Mouse (Mus musculus): ENCODE measurements around the gene Gk2. TPM values are rescaled to one million over a fixed set of nuclear protein-coding genes. Genes with fewer than 3 reads are reported as not detected.

Gene Gk2
- polyA plus RNA-seq (2015; fragmentation: Nextera tagmentation; extraction: Ambion mirVana) = not detected in 2 replicates

DNA sequence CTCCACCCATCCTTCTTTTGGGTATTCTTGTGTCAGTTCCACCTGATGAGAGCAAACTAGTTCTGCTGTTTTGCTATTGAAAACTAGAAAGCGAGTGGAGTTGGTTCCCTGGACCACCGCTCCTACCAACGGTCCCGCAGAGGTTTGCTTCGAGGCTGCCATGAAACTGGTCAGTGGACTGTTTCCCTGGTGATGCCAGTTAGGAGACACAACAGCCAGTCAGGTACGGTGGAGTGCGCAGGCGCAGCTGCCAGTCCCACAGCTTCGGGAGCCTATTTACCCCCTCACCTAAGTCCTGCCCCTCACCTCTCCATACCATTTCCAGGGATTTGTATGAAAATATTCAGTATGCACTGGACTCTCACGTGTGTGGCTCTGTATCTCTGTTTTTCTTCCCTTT, at the start of gene Gk2:
Gk2 (minus strand) TSS at position 206 of the 400 bp plus-strand sequence.
- Histone ChIP-seq H3K4me3 (no peak within 1 kb of the TSS), H3K4me1 (replicated peaks) (no peaks in the 10 kb centered on the region), H3K4me2 (no peak within 1 kb of the TSS), H3K27ac (no peak within 1 kb of the TSS), H3K36me3 (no peaks in the 10 kb centered on the region), H3K27me3 (no peaks in the 10 kb centered on the region), H3K9me3 (no peaks in the 10 kb centered on the region), H3K9ac (no peak within 1 kb of the TSS)
- WGBS = 95% methylated on average over 10 of the region's 10 CpGs
- no peak for ATAC-seq (ENCODE audit: low FRiP score)

DNA sequence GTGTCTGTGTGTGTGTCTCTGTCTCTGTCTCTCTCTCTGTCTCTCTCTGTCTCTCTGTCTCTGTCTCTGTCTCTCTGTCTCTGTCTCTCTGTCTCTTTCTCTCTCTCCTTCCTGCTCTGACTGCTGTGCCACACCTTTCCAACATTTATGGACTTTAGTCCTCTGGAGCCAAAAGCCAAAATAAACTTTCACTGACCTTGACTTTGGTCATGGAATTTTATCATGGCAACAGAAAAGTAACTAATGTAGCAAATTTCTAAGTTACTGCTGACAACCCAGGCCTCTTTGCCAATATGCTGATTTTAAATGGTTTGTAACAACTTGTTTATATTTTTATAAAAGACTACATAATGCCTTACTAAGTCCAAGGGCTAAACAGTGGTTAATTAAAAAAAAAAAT, 41.2 kb upstream of the Gk2 start:
- Histone ChIP-seq H3K4me2 (no peak overlapping the region), H3K36me3 (no peaks in the 10 kb centered on the region), H3K9me3 (no peaks in the 10 kb centered on the region), H3K27ac (no peak overlapping the region), H3K9ac (no peak overlapping the region), H3K4me3 (no peak overlapping the region), H3K4me1 (replicated peaks) (no peaks in the 10 kb centered on the region), H3K27me3 (no peaks in the 10 kb centered on the region)
- ATAC-seq (ENCODE audit: low FRiP score) = no peak

DNA sequence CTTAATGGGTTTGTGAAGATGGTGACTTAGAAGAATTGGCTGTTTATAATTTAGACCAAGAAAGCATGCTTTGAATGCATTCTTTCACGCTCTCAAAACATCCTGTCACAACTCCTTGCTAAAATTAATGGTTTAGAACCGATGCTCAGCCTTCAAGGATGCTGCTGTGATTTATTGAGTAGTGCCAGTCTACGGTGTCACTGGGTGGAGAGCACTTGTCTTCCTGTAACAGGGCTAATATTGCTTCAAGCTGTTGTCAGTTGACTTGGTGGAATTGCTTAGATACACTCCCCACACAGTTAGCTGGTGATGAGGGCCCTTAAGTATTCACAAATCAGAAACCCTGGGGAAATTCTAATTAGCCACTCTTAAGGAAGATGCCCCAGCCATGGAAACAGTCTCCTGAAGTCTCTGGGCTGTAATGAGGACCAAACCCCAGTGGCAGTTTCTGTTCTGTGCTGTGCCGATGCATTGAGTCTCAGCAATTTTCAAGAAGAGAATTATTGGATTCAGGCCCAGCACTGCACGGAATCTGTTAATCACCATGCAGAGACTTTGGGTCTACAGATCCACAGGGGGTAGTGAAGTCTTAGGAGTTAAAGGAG, 38.8 kb upstream of the Gk2 start:
- H3K27ac ChIP-seq = no peak overlapping the region
- ATAC-seq (ENCODE audit: low FRiP score) = no peak
- H3K4me3 ChIP-seq = no peak overlapping the region
- H3K9ac ChIP-seq = no peak overlapping the region
- H3K4me1 ChIP-seq (replicated peaks) = no peaks in the 10 kb centered on the region
- no peaks in the 10 kb centered on the region for H3K36me3 ChIP-seq
- H3K27me3 ChIP-seq = no peaks in the 10 kb centered on the region
- no peak overlapping the region for H3K4me2 ChIP-seq
- H3K9me3 ChIP-seq = no peaks in the 10 kb centered on the region
- 59% methylated on average over 5 of the region's 5 CpGs for whole genome bisulfite sequencing

DNA sequence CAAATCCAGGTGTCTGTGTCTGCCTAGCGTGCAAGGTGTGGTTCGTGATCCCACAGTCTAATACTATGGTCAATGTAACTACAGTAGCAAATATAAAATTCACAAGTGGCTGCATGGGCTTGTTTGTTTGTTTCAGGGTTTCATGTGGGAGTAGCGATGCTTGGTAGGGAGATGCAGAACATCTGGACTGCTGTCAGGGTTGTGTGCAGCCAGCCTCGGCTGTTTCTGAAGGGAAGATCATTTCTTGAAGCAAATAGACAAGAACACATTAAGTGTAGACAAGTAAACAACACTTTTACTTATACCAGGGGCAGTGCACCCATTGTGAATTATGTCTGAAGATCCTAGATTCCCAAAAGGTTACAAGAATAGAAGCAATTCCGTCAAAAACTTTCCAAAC, 36.6 kb upstream of the Gk2 start:
- no peaks in the 10 kb centered on the region for H3K36me3 ChIP-seq
- WGBS = 89% methylated on average over 5 of the region's 5 CpGs
- no peak overlapping the region for H3K27ac ChIP-seq
- no peaks in the 10 kb centered on the region for H3K9me3 ChIP-seq
- no peak for ATAC-seq (ENCODE audit: low FRiP score)
- H3K9ac ChIP-seq = no peak overlapping the region
- H3K4me2 ChIP-seq = no peak overlapping the region
- H3K4me1 ChIP-seq (replicated peaks) = no peaks in the 10 kb centered on the region
- H3K4me3 ChIP-seq = no peak overlapping the region
- H3K27me3 ChIP-seq = no peaks in the 10 kb centered on the region

DNA sequence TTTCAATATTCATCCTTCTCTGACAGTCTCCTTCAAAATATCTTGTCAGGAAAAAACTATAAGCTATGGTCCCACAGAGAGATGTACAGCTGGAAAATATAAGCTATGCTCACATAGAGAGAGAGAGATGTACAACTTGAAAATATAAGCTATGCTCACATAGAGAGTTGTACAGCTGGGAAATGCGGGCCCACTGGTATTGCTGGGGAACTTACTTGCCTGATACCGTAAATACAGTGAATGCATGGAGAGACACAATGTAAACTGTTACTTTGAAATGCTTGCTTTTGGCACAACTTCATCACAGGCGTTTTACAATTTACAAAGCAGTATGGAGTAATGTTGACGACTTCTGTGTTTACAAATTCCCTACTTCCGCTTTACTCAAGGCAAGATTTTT, 29.3 kb upstream of the Gk2 start:
- H3K27me3 ChIP-seq = no peaks in the 10 kb centered on the region
- WGBS = 96% methylated on average over 5 of the region's 5 CpGs

DNA sequence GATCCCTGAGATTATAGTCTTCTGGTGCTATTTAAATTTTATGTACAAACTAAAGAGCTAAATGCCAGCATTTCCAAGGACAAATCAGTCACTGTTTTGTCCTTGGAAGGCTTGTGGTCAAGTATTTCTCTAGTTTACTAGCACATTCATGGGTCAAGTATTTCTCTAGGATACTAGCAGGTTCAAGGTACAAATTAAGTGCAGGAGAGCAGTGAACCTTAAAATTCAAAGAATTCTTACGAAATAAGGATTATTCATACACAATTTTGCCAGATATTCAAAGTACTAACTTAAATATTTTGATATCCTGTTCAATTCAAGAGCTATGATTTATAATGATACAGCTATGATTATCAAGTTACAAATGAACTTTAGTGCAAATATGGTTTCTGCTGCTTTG, 23.2 kb upstream of the Gk2 start:
- WGBS = 90% methylated on average over 1 of the region's 1 CpGs

More for the DNA sequence above, 29.3 kb upstream of the Gk2 start:
- Histone ChIP-seq H3K9ac (no peak overlapping the region), H3K27ac (no peak overlapping the region), H3K4me1 (replicated peaks) (no peaks in the 10 kb centered on the region), H3K36me3 (no peaks in the 10 kb centered on the region), H3K9me3 (0 out of 2 replicates have a peak, but pooled peaks cover 2% of the 10 kb centered on the region), H3K4me3 (no peak overlapping the region), H3K4me2 (no peak overlapping the region)
- ATAC-seq (ENCODE audit: low FRiP score) = no peak

DNA sequence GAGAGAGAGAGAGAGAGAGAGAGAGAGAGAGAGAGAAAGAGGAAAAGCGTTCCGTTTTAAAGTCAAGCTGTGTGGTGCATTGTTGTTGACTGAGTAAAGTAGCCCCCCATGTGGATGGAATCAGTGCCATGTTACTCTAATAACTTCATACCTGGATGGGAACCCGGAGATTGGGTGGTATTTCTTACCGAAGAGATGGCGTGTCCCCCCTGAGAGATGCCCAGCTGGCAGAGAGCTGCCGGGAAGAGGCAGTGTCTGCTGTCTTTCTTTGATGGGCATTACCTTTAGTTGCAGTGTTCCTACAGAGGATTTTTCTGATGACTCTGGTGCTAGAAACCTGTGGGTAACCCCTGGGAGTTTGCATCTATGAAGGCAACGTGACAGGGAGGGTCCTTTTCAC, 10.4 kb upstream of the Gk2 start:
- WGBS = 82% methylated on average over 7 of the region's 7 CpGs
- Histone ChIP-seq H3K9me3 (no peaks in the 10 kb centered on the region), H3K36me3 (no peaks in the 10 kb centered on the region), H3K4me1 (replicated peaks) (no peaks in the 10 kb centered on the region), H3K4me2 (no peak overlapping the region), H3K27me3 (no peaks in the 10 kb centered on the region), H3K27ac (no peak overlapping the region), H3K4me3 (no peak overlapping the region), H3K9ac (no peak overlapping the region)
- ATAC-seq (ENCODE audit: low FRiP score) = no peak

More for the DNA sequence above, 23.2 kb upstream of the Gk2 start:
- no peaks in the 10 kb centered on the region for H3K27me3 ChIP-seq
- H3K36me3 ChIP-seq = no peaks in the 10 kb centered on the region
- no peak overlapping the region for H3K4me3 ChIP-seq
- H3K4me2 ChIP-seq = no peak overlapping the region
- H3K27ac ChIP-seq = no peak overlapping the region
- 0 out of 2 replicates have a peak, but pooled peaks cover 2% of the 10 kb centered on the region for H3K9me3 ChIP-seq
- no peak overlapping the region for H3K9ac ChIP-seq
- no peaks in the 10 kb centered on the region for H3K4me1 ChIP-seq (replicated peaks)
- ATAC-seq (ENCODE audit: low FRiP score) = no peak

DNA sequence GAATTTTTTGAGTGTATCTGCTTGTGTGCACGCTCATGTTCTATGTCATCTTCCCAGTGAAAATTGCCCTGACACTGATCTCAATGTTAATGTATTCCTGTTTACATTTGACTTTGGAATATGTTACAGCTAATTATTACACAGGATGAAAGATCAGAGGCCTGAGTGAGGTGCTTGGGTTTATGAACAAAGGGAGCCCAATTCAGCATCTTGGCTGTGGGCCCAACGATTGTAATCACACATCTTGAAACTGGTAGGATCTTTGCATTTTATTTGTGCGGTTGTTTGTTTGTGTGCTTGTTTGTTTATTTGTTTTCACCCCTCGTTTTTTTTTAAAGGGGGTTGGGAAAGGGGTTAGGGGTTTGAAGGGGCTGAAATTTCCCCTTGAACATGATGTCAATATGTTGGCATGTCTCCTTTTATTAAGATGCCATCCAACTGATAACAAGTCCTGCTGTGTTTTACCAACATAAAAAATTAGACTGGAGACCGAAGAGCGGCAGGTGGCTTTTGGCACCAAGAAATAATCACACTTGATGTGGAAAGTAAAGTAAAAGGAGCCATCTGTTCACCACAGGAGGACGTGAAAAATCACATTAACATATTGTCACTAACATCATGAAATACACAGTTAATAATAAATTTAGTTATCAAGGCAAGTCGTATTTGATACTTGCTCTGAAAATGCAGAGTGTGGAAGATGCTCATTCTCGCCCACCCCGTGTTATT, 9.8 kb upstream of the Gk2 start:
- H3K27ac ChIP-seq = no peak overlapping the region

DNA sequence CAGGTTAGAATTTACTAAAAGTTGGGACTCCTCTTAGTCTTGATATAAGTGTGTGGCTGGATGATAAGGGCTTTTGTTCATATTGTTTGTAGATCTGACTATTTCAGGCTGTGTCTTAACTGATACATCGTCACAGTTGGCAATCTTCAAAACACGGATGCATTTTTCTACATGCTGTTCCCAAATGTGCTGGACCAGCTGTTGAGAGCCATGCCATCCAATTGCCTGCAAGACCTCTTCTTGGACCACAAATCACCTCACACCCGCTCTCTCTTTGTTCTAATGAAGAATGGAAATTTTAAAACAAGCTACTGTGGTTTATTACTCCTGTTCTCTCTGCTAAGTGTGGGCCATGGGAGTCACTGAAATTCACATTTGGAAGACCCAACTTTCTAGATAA, 9.1 kb upstream of the Gk2 start:
- Histone ChIP-seq H3K4me2 (no peak overlapping the region), H3K36me3 (no peaks in the 10 kb centered on the region), H3K27me3 (no peaks in the 10 kb centered on the region), H3K9ac (no peak overlapping the region), H3K9me3 (no peaks in the 10 kb centered on the region), H3K27ac (no peak overlapping the region), H3K4me3 (no peak overlapping the region), H3K4me1 (replicated peaks) (no peaks in the 10 kb centered on the region)
- no peak; the same call in 1 of the 2 replicates for ATAC-seq (ENCODE audit: low FRiP score)
- WGBS = 81% methylated on average over 3 of the region's 3 CpGs

More for the DNA sequence above, 9.8 kb upstream of the Gk2 start:
- 67% methylated on average over 10 of the region's 10 CpGs for WGBS
- H3K4me1 ChIP-seq (replicated peaks) = no peaks in the 10 kb centered on the region
- no peaks in the 10 kb centered on the region for H3K9me3 ChIP-seq
- no peak overlapping the region for H3K4me2 ChIP-seq
- no peak overlapping the region for H3K4me3 ChIP-seq
- no peak overlapping the region for H3K9ac ChIP-seq
- ATAC-seq (ENCODE audit: low FRiP score) = no peak; the same call in 1 of the 2 replicates
- no peaks in the 10 kb centered on the region for H3K27me3 ChIP-seq
- H3K36me3 ChIP-seq = no peaks in the 10 kb centered on the region

DNA sequence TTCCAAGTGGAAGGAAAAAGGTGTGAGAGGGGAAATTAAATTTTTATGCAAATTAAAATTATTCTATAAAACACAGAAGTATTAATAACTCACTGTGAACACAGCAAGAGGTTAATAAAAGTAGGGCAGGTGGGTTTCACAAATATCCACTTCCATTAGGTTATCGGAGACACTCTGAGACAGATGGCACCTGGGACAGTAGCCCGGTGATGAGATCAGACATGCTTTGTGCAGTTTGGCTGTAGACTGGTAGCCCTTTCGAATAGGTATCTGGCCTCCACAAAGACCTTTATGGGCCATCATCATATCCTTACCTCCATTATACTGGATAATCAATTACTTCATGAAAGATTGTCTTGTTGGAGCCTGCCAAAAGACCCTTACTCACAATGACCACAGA, 6.0 kb upstream of the Gk2 start:
- H3K9me3 ChIP-seq = no peaks in the 10 kb centered on the region
- 91% methylated on average over 3 of the region's 3 CpGs for WGBS
- H3K36me3 ChIP-seq = no peaks in the 10 kb centered on the region
- no peak for ATAC-seq (ENCODE audit: low FRiP score)
- no peak overlapping the region for H3K4me3 ChIP-seq
- H3K4me1 ChIP-seq (replicated peaks) = no peaks in the 10 kb centered on the region
- no peak overlapping the region for H3K27ac ChIP-seq
- H3K27me3 ChIP-seq = no peaks in the 10 kb centered on the region
- no peak overlapping the region for H3K4me2 ChIP-seq
- no peak overlapping the region for H3K9ac ChIP-seq

DNA sequence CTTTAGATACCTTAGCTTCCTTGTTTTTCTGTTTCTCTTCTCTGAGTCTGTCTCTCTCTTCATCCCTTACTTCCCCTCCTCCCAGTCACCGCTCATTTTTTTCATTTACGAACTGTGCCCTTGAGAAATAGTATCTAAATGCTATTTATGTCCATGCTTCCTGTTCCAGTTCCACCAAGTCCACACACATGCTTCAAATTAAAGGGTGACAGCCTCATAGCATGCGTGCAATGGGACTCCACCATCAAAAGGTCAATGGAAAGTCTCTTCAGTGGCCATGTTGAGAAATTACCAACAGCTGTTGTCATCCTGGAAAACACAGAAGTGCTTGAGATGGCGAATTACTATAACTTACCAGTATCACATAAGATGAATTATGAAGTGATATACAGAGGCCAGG, 5.4 kb downstream of the Gk2 start:
- Histone ChIP-seq H3K27ac (no peak overlapping the region), H3K9ac (no peak overlapping the region)

DNA sequence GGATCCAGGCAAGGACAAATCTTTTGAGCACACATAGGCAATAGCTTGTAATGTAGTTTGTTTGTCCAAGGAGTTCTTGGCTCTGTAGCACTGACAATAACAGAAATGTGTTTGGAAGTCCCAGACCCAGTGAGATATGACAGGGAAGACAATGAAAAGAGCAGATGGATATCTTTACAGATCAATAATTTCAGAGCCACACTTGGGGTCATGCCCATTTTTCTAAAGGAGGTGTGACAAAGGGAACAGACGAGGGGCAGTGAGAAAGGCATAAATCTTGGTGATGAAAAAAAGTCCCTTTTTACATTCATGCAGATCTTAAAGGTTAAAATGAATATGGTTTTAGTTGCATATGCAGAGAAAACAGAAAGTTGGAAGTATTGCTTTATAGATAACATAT, 12.6 kb downstream of the Gk2 start:
- H3K4me3 ChIP-seq = no peak overlapping the region
- WGBS = 38% methylated on average over 1 of the region's 1 CpGs
- H3K9ac ChIP-seq = no peak overlapping the region
- no peak for ATAC-seq (ENCODE audit: low FRiP score)
- H3K27me3 ChIP-seq = no peaks in the 10 kb centered on the region
- no peak overlapping the region for H3K4me2 ChIP-seq
- no peak overlapping the region for H3K27ac ChIP-seq
- H3K36me3 ChIP-seq = no peaks in the 10 kb centered on the region
- no peaks in the 10 kb centered on the region for H3K9me3 ChIP-seq
- no peaks in the 10 kb centered on the region for H3K4me1 ChIP-seq (replicated peaks)

More for the DNA sequence above, 5.4 kb downstream of the Gk2 start:
- Histone ChIP-seq H3K36me3 (no peaks in the 10 kb centered on the region), H3K4me1 (replicated peaks) (no peaks in the 10 kb centered on the region), H3K27me3 (no peaks in the 10 kb centered on the region), H3K9me3 (no peaks in the 10 kb centered on the region), H3K4me2 (no peak overlapping the region), H3K4me3 (no peak overlapping the region)
- 84% methylated on average over 4 of the region's 4 CpGs for WGBS
- ATAC-seq (ENCODE audit: low FRiP score) = no peak

DNA sequence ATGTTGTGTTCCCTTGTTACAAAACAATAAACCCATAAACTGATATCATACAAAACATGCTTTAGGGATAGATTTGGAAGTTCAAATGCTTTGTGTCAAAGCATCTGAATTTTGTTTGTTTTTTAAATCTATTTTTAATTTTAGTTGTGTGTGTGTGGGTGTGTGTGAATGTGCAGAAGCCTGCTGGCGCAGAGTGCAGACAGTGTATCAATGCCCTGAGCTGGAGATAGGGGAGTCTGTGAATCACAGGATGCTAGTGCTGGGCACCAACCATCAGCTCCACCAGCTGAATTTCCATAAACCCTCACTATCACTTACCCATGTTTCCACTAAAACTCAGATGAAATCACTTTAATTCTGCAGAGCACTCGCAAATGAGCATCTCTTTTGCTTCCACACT, 24.3 kb downstream of the Gk2 start:
- Histone ChIP-seq H3K4me3 (no peak overlapping the region), H3K4me2 (no peak overlapping the region), H3K9me3 (no peaks in the 10 kb centered on the region), H3K27me3 (no peaks in the 10 kb centered on the region), H3K4me1 (replicated peaks) (no peaks in the 10 kb centered on the region), H3K36me3 (no peaks in the 10 kb centered on the region), H3K9ac (no peak overlapping the region), H3K27ac (no peak overlapping the region)
- 89% methylated on average over 2 of the region's 2 CpGs for WGBS
- ATAC-seq (ENCODE audit: low FRiP score) = no peak
